Mouse (Mus musculus): ENCODE results near the gene Synrg.

Gene Synrg

GRCm38 (mm10) chr11:83979992-83980391 is 15.8 kb downstream of the Synrg start:
- in situ Hi-C loops (cut with MboI; ENCODE audit: unreplicated experiment in 2 of 2) = no loop called here

DNA sequence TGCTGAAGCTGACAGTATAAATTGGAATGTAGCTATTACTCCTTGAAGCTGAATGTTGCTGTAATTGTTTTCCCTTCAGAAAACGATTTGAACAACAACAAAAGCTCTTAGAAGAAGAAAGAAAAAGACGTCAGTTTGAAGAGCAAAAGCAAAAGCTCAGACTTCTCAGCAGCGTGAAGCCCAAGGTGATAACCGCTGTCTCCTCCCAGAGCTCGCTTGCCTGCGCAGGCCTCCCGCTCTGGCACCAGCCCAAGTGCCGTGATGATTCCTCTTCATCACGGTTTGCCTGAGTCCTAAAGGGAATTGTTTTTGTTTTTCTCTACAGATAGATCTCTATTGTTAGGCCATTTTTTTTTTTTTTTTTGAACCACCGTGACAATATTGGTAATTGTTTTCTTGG is 17.1 kb downstream of the Synrg start:
- in situ Hi-C loops (cut with MboI; ENCODE audit: unreplicated experiment in 2 of 2) = no loop called here

- in situ Hi-C loops (cut with MboI; ENCODE audit: unreplicated experiment in 2 of 2) = no loop called here
These were observed 27.5 kb downstream of the Synrg start for GRCm38 (mm10) chr11:83991701-83992100.

DNA sequence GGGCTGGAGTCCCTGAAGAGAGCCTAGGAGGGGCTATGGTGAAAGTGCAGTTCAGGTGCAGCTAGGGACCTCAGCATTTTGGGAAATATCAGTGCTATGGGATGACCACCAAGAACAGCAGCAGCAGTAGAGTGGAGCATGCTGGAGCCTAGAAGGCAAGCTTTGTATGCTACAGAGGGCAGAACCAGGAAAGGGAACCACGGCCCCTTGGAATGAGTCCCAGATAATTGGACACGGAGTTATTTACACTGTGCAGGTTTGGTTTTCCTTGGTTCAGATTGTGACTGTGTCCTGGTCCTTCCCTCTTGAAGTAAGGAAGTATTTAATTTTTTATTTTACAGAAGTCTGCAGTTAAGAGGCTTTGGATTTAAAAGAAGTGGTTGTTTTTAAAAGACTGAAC is 29.2 kb downstream of the Synrg start:
- in situ Hi-C loops (cut with MboI; ENCODE audit: unreplicated experiment in 2 of 2) = no loop called here

- in situ Hi-C loops (cut with MboI; ENCODE audit: unreplicated experiment in 2 of 2) = no loop called here
These were observed 30.3 kb downstream of the Synrg start for GRCm38 (mm10) chr11:83994481-83994880.

DNA sequence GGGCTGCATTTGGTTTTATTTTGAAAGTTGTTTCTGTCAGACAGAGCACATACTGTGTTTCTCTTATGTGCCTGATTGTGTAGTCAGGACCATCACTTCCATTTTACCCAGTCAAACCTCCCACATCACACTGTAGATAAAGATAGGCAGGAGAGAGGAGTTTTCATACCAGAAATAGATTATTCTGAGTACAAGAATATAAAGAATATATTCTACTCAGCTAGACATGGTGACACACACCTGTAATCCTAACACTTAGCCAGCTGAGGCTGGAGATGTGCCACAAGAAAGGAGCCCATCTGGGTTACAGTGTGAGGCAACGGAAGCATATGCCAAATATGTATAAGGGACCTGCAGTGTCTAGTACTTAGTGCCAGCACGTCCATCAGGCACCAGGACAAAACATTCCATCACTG is 31.3 kb downstream of the Synrg start:
- in situ Hi-C loops (cut with MboI; ENCODE audit: unreplicated experiment in 2 of 2) = no loop called here

DNA sequence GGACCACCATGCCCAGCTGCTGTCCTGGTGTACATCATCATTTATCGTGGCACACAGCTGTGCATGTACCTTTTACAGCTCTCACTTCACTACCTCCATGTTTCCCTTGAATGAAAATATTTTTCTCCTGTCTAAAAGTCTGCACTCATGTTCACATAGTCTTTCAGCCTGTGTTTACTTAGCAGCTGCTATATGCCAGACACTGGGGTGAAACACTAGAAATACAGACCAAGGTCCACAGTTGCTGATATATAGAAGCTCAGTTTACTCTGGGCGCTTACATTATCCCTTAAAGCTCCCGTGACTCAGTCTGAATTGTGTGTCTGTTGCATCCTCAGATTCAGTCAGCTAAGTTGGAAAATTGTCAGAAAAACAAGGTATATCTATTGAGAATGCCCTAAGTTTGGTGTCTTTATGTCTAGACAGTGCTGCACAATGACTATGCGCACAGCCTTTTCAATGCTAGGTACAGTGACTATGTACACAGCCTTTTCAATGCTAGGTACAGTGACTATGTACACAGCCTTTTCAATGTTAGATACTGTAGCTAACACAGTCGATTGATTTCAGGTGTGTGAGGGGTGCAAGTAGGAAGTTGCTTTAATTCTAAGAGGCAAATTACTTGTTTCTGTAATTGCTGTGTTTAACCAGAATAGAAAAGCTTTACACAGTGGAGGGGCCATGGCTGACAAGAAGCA is 33.1 kb downstream of the Synrg start:
- in situ Hi-C loops (cut with MboI; ENCODE audit: unreplicated experiment in 2 of 2) = no loop called here

- in situ Hi-C loops (cut with MboI; ENCODE audit: unreplicated experiment in 2 of 2) = no loop called here
These were observed 34.8 kb downstream of the Synrg start for GRCm38 (mm10) chr11:83998993-83999392.

DNA sequence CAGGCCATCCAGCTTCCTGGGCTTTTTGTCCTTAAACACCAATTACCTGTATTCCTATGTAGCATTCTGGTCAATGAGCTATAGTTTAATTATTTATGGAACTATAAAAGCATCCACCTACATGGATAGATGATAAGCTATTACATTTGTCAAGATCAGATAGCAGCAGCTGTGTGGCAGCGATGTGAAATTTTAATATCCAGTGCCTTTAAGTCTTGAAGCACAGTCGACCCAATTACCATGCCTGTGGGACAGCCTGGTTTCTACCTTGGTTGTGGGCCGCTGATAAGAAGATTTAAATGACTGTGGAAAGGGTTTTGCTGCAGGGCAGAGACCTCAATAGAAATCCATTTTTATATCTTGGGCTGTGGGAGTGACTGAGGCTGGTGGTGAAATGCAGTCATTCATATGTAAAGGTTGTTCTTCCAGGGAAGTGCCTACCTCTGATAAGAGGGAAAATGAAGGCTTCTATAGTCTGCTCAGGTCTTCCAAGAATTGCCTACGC is 35.2 kb downstream of the Synrg start:
- in situ Hi-C loops (cut with MboI; ENCODE audit: unreplicated experiment in 2 of 2) = no loop called here

- in situ Hi-C loops (cut with MboI; ENCODE audit: unreplicated experiment in 2 of 2) = no loop called here
These were observed 37.0 kb downstream of the Synrg start for GRCm38 (mm10) chr11:84001257-84001656.

- in situ Hi-C loops (cut with MboI; ENCODE audit: unreplicated experiment in 2 of 2) = no loop called here
These were observed 39.8 kb downstream of the Synrg start for GRCm38 (mm10) chr11:84003986-84004385.

DNA sequence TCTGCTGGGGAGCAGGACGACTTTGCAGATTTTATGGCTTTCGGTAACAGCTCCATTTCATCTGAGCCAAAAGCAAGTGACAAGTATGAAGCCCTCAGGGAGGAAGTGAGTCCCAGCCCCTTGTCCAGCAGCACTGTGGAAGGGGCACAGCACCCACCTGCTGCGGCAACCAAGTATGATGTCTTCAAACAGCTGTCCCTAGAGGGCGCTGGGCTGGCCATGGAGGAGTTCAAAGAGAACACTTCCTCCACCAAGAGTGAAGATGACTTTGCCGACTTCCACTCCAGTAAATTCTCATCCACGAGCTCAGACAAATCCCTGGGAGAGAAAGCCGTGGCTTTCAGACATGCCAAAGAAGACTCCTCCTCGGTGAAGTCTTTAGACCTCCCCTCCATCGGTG is 44.8 kb downstream of the Synrg start:
- in situ Hi-C loops (cut with MboI; ENCODE audit: unreplicated experiment in 2 of 2) = no loop called here

DNA sequence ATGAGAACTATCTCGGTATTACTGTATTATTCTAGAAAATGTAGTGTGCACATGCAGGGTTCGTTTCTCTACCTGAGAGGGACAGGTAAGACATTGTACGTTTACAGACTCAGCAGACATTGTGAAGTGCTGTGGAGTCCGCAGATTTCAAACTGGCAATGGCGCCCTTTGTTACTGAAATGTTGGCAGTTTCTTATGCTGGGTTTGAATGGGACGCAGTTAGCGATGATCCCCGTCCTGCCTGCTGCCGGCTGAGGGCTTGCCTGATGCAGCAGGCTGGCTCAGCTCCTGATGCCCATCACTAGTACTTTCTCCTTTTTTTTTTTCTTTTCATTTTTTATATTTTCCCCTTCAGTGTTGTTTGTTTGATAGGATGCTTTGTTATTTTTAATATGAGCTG is 46.2 kb downstream of the Synrg start:
- in situ Hi-C loops (cut with MboI; ENCODE audit: unreplicated experiment in 2 of 2) = no loop called here

GRCm38 (mm10) chr11:84011050-84011449 is 46.8 kb downstream of the Synrg start:
- in situ Hi-C loops (cut with MboI; ENCODE audit: unreplicated experiment in 2 of 2) = no loop called here

- in situ Hi-C loops (cut with MboI; ENCODE audit: unreplicated experiment in 2 of 2) = no loop called here
These were observed 47.3 kb downstream of the Synrg start for GRCm38 (mm10) chr11:84011576-84011975.

- in situ Hi-C loops (cut with MboI; ENCODE audit: unreplicated experiment in 2 of 2) = no loop called here
These were observed 48.9 kb downstream of the Synrg start for GRCm38 (mm10) chr11:84013105-84013504.

DNA sequence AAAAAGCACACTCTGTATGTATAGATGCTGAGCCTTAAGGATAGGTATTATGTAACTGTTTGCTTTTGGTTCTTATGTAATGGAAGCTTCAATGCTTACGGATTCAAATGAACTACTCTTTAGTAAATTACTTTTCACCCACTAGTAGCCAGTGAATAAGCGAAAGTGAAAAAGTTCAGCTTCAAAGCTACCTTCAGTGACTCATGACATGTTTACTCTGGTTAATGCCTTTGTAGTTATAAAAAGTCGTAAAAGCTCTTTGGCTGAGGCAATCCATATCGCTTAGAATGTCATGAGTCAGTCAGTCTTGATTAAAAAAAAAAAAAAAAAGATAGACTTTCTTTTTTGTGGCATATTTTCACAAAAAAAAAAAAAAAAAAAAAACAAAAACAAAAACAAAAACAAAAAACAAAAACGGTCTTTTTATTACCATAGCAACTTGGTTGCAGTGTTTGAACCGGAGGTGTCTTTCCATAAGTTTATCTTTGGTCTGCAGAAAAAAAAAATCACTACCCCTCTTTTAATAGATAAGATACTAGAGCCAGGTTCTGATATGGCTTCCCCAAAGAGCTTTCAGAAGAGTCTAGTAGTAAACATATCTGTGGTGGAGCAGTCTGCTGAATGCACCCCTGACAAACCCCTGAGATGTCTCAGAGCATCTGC is 52.0 kb downstream of the Synrg start:
- in situ Hi-C loops (cut with MboI; ENCODE audit: unreplicated experiment in 2 of 2) = no loop called here

DNA sequence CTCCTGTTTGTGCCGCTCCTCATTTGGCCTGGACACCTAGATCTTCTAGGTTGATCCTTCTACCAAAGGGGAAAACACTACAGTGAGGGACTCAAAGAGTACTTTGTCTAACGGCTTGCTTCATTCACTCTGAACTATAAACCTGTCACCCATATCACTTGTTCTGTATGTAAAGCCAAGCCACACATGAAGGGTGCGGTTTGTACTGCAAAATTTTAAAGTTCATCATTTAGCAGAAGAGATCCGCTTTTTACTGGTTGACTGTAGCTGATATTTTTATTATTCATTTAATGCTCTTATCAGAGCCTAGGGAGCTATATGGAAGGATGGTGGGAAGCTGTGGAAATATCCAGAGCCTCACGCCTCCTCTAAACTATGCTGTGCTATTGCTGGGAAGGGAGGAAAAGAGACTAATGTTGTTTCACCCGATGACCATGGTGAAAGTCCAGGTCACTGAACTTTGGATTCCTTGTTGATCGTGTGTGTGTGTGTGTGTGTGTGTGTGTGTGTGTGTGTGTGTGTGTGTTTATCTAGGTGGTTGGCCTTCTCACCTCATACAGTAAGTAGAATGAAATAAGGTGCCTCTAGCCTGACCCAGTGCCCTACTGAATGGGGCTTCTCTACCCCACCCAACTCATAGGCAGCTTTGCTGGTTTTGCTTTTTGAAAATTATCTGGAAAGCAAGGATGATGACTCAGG is 52.7 kb downstream of the Synrg start:
- in situ Hi-C loops (cut with MboI; ENCODE audit: unreplicated experiment in 2 of 2) = no loop called here

DNA sequence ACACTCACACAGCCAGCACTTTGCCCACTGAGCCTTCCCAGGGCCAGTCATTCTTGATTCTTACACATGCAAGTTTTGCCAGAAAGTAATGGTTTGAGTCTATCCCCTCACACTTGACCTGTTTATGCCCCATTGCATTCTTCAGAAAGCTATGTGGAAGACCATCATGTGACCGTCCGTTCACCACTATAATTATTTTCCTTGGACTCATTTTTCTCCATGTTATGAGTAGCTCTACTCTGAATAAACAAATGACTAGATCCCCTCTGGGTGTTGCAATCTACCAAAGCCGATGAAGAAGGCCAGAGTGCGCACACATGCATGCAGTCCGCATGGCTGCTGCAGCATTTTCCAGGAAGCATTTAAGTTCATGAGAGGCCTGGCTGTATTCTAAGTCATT is 63.0 kb downstream of the Synrg start:
- in situ Hi-C loops (cut with MboI; ENCODE audit: unreplicated experiment in 2 of 2) = loop anchor here in 1 of 2 experiments (10.0 kb wide), 1 partner anchor 222 kb away; no protein-coding TSS in a partner anchor

DNA sequence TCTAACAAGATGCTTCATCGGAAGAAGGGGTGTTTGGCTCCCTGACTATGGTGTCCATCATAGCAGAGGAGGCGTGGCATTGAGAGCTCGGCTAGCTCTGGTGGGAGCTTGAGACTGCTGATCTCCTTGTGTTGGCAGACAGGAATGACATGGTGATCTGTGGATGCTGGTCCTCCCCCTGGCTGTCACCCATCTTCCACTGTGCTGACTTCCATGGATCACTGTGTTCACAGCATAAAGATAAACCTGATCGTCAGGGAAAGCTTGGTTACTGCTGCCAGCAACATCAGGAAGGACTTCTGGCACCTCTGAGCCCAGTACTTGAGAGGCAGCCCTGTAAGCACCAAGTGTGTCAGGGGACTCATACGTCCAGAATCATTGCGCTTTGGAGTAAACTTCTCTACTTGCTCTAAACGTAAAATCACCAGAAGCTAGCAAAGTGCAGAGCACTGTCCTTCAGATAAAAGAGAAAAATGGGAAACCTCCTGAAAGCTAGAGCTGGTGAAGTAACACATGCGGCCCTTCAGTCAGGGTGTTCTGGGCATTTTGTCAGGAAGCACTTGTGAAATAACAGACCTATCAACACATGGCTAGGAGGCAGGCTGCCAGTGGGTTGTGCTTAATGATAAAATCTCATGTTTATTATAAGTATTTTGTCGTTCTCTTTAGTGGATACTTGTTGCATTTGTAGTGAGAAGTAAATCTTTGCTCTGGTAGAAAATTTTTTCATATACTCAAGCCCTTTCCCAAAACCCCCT is 64.2 kb downstream of the Synrg start:
- in situ Hi-C loops (cut with MboI; ENCODE audit: unreplicated experiment in 2 of 2) = loop anchor here in 1 of 2 experiments (10.0 kb wide), 1 partner anchor 224 kb away; no protein-coding TSS in a partner anchor

GRCm38 (mm10) chr11:84031971-84032370 is 67.7 kb downstream of the Synrg start:
- in situ Hi-C loops (cut with MboI; ENCODE audit: unreplicated experiment in 2 of 2) = no loop called here
